Mouse (Mus musculus): Measurements from ENCODE around the gene Cyp4a31. TPM values are rescaled to one million over a fixed set of nuclear protein-coding genes. Genes with fewer than 3 reads are reported as not detected.
"Not testable (repeated sequence)": the region's sequence is repeated elsewhere in the genome, so short reads cannot be mapped to it uniquely, and the experiment has no call there.

Gene Cyp4a31
- total RNA-seq (2021), result not detected

GRCm38 (mm10) chr4:115563401-115563800 lies at the start of gene Cyp4a31:
TSS of gene Cyp4a31 (plus strand) at chr4:115563649.
- DNase-seq (ENCODE audit: extremely low spot score in 1 of 2, low spot score in 1 of 2), result no peak

- DNase-seq (ENCODE audit: extremely low spot score in 1 of 2, low spot score in 1 of 2), result not testable (repeated sequence)
Measured at GRCm38 (mm10) chr4:115513964-115514363, 49.5 kb upstream of the Cyp4a31 start.

DNA sequence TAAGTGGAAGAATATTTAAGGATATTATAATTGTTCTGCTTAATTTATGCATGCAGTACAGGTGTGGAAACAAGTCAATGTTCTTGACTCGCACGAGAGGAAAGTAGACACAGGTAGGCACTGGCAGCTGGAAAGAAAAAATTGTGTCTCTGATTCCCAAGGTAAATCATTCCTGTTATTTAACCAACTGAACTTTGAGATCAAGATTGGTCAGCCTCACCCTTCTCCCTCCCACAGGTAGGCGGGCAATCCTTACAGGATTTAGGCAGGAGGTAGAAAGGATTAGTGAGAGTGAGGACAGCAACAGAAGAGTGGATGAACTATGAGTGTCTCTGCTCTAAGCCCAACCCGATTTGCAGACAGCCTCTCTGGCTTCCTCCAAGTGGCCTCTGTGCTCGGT lies 45.4 kb upstream of the Cyp4a31 start, which contains the start of gene Cyp4a10:
Cyp4a10 (plus strand) TSS at position 265 of the 400 bp plus-strand sequence.
- not testable (repeated sequence) for DNase-seq (ENCODE audit: extremely low spot score in 1 of 2, low spot score in 1 of 2)

DNA sequence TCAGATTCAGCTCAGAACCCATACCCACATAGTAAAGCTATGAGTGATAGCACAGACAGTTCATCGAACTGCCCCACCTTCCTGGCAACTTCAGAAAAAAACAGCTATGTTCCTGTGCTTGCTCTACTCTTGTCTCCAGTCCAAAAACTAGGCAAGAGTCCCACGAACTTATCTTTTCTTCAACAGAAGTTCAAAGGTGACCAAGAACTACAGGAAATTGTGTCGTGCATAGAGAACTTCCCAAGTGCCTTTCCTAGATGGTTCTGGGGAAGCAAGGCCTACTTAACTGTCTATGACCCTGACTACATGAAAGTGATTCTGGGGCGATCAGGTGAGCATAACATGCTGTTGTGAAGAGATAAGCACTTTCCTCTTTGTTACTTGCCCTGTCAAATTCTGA lies 44.0 kb upstream of the Cyp4a31 start:
- DNase-seq (ENCODE audit: extremely low spot score in 1 of 2, low spot score in 1 of 2), result no peak

GRCm38 (mm10) chr4:115521766-115522165 lies 41.7 kb upstream of the Cyp4a31 start:
- no peak for DNase-seq (ENCODE audit: extremely low spot score in 1 of 2, low spot score in 1 of 2)

DNA sequence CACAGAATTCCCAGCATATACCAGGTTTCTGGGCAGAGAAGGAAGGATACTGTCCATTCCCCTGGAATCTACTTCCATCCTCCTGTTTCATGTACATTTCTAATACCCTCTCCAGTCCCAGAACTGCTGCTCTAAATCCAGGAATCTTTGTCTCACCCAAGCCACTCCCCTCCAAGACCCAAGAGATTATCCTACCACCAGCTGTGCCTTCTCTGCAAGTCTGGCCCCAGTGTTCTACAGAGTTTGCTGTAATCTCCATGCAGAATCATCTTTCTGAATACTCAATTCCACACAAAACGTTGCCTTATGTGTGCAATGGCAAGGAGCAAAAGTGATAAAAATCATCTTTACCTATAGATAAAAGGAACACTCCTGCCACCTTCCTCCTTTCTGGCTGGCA lies 18.3 kb upstream of the Cyp4a31 start:
- no peak for DNase-seq (ENCODE audit: extremely low spot score in 1 of 2, low spot score in 1 of 2)

DNA sequence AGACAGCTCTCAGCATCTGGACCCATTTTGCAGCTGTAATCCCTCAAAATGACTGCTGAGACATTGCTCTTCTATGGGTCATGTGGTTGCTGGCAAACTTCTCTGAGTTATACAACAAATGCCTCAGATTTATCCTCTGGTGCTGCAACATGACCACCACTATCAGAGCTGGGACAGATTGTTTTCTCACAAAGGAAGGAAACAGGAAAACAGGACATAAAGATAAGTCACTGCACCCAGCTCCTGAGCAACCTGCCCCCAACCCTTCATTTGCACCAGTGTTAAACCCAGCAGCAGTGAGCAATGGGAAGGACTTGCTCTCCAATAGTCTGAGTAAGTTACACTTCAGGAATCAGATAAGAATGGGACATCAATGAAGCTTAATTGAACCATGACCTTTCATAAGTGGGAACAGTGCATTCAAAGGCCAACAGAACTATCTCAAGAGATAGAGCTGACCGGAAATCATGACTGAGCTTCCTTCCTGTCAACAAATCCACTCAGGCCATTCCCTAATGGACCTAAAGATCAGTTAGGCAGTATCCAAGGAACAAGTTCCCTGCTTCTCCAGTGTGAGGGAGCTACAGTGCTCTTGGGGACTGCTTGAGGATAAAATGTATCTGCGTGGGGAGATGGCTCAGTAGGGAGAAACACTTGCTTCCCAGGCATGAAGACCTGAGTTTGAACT lies 17.2 kb upstream of the Cyp4a31 start:
- no peak for DNase-seq (ENCODE audit: extremely low spot score in 1 of 2, low spot score in 1 of 2)

GRCm38 (mm10) chr4:115552726-115553125 lies 10.7 kb upstream of the Cyp4a31 start:
- no peak for DNase-seq (ENCODE audit: extremely low spot score in 1 of 2, low spot score in 1 of 2)

DNA sequence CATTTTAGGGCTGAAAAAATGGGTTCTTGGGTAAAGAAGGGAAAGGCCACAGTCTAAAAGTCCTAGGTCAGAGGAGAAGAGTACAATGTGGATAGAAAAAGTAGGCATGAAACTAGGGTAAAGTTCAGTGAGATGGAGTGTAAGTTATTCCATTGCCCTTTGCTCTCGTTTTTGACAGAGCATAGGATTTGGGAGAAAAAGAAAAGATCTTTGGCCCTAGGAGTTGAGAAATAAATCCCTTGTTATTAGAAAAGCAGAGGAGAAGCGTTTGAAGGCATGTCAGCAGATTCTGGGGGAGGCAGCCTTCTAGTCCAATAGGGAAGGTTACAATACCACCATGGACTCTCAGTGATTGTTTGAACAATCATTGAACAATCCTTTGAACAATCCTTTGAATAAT lies 7.9 kb upstream of the Cyp4a31 start:
- DNase-seq (ENCODE audit: extremely low spot score in 1 of 2, low spot score in 1 of 2), result no peak

DNA sequence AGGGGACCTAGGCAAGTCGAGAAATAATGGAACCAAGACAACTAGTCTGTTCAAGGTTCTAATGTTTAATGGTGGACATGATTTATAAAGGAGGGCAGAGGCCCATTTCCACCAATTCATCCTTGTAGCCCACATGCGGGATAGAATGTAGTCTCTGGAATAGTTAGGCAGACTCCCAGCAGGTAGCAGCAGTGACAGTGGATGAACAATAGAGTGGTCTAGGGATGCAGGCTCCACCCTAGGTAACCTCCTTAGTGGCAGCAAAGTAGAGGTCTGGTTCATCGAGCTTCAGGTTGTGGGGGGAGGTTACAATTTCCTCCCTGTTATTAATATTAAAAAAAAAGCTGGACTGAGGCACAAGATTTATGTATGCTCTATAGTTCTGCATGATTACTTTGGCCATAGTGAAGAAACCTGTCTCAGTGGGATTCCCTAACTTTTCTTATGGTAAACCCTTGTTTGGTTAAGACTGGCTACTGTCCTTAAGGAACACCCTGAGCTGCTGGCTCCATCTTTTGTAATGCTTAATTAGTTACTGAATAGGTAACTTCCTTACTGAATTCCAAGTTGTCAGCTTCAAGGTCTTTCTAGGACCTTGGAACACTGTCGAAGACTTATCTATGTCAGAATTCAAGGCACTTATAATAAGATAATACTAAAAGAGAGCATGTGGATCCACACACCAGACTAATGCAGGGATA lies 5.4 kb upstream of the Cyp4a31 start:
- DNase-seq (ENCODE audit: extremely low spot score in 1 of 2, low spot score in 1 of 2), result no peak

- not testable (repeated sequence) for DNase-seq (ENCODE audit: extremely low spot score in 1 of 2, low spot score in 1 of 2)
Measured at GRCm38 (mm10) chr4:115561236-115561635, 2.2 kb upstream of the Cyp4a31 start.

DNA sequence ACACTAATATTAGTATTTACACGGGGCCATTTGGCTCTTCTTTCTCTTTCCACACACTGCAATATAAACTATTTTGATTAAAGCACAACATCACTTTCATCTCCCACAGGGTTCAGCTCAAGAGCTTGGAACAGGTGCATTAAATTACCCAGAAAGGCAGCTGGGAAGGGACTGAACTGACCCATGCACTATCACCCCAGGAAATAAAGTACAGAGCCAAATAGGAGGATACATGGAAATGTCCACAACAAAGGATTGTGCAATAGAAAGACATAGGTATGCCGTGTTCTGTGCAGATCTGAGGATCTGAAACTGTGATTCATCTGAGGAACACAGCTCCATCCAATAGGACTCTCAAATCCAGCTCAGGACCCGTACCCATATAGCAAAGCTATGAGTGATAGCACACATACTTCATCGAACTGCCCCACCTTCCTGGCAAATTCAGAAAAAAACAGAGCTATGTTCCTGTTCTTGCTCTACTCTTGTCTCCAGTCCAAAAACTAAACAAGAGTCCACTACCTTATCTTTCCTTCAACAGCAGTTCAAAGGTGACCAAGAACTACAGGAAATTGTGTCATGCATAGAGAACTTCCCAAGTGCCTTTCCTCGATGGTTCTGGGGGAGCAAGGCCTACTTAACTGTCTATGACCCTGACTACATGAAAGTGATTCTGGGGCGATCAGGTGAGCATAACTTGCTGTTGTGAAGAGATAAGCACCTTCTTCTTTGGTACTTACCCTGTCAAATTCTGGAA lies 1.2 kb downstream of the Cyp4a31 start:
- not testable (repeated sequence) for DNase-seq (ENCODE audit: extremely low spot score in 1 of 2, low spot score in 1 of 2)

DNA sequence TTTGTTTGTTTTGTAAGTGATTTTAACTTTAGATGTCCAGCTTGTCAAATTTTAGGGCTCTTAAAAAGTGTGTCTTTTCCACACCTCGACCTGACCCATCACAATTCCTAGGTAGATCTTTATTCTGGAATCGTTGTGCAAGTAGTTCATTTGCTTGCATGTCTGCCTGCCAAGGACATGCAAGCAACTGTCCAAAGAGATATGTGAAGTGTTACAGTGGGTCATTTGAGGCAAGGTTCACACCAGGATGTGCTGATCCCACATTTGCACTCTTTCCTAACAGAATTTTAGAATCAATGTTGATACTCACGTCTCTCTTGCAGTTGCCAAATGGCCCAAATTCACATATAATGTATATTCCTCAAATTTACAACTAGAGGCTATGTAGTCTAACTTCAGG lies 11.8 kb downstream of the Cyp4a31 start:
- no peak for DNase-seq (ENCODE audit: extremely low spot score in 1 of 2, low spot score in 1 of 2)

- DNase-seq (ENCODE audit: extremely low spot score in 1 of 2, low spot score in 1 of 2), result no peak
Measured at GRCm38 (mm10) chr4:115575776-115576175, 12.3 kb downstream of the Cyp4a31 start.

DNA sequence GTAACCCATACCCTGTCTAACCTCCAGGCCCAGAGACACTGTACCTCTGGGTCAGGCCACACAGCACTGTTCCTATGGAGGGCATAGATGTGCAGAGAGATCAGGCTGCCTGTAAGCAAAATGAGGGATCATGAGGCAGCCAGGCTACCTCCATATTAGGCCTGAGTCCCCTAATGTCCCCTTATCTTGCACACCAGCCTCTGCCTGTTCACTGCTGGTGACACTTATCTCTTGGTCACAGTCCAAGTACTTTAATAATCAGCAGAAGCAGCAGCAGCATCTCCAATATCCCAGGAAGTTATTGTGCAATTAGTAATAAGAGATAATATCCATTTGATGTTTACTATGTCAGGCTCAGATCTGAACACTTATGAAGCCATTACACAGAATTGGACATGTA lies 19.6 kb downstream of the Cyp4a31 start:
- DNase-seq (ENCODE audit: extremely low spot score in 1 of 2, low spot score in 1 of 2), result no peak

- no peak for DNase-seq (ENCODE audit: extremely low spot score in 1 of 2, low spot score in 1 of 2)
Measured at GRCm38 (mm10) chr4:115596357-115596756, 32.9 kb downstream of the Cyp4a31 start.

- no peak for DNase-seq (ENCODE audit: extremely low spot score in 1 of 2, low spot score in 1 of 2)
Measured at GRCm38 (mm10) chr4:115596824-115597336, 33.4 kb downstream of the Cyp4a31 start.

GRCm38 (mm10) chr4:115600611-115601010 lies 37.2 kb downstream of the Cyp4a31 start, which contains the start of gene Cyp4a32:
TSS of gene Cyp4a32 (plus strand) at chr4:115600969.
- not testable (repeated sequence) for DNase-seq (ENCODE audit: extremely low spot score in 1 of 2, low spot score in 1 of 2)

DNA sequence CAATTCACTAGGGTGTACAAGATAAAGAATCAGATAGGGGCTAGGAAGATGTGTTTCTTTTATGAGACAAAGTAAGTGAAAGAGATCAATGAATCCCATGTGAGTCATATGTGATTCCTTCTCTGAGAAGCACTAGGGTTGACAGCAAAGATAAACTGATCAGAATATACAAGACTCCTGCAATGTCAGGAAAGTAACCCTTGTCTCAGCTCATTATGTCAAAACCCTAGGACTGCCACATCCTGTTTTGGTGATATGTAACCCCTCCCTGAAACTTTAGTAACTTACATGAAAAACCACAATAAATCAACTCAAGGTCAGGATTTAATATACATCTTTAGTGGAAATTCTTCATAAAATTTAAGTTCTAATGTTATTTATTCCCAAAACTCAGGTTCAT lies 50.6 kb downstream of the Cyp4a31 start:
- DNase-seq (ENCODE audit: extremely low spot score in 1 of 2, low spot score in 1 of 2), result no peak

- not testable (repeated sequence) for DNase-seq (ENCODE audit: extremely low spot score in 1 of 2, low spot score in 1 of 2)
Measured at GRCm38 (mm10) chr4:115625560-115625959, 62.1 kb downstream of the Cyp4a31 start.
